Mouse (Mus musculus): Measurements from ENCODE around the gene 4930539E08Rik. TPM values are rescaled to one million over a fixed set of nuclear protein-coding genes. Genes with fewer than 3 reads are reported as not detected.

Gene 4930539E08Rik
- polyA plus RNA-seq, 1 experiment from 2014 or later = 0.31 TPM

GRCm38 (mm10) chr17:28899427-28899826 lies 15.7 kb downstream of the 4930539E08Rik start:
- no peaks in the 10 kb centered on the region for H3K9me3 ChIP-seq
- H3K4me3 ChIP-seq = no peak overlapping the region
- WGBS = 81% methylated on average over 19 of the region's 19 CpGs
- DNase-seq (ENCODE audit: low spot score) = no peak
- no peaks in the 10 kb centered on the region for H3K36me3 ChIP-seq
- no peaks in the 10 kb centered on the region for H3K27me3 ChIP-seq (ENCODE audit: insufficient read depth, poor library complexity, severe bottlenecking)
- H3K4me1 ChIP-seq (replicated peaks) = peaks cover 21% of the 10 kb centered on the region
- peak overlapping the region; percentile 10; the same call in 1 of the 2 replicates for H3K27ac ChIP-seq

- Histone ChIP-seq H3K9me3 (no peaks in the 10 kb centered on the region), H3K4me1 (replicated peaks) (peaks cover 20% of the 10 kb centered on the region), H3K27me3 (ENCODE audit: insufficient read depth, poor library complexity, severe bottlenecking) (no peaks in the 10 kb centered on the region), H3K27ac (0 out of 2 replicates have a peak overlapping the region, but pooled peaks have one; percentile 19), H3K4me3 (no peak overlapping the region), H3K36me3 (no peaks in the 10 kb centered on the region)
- 63% methylated on average over 5 of the region's 5 CpGs for WGBS
- no peak for DNase-seq (ENCODE audit: low spot score)
Measured at GRCm38 (mm10) chr17:28898249-28898648, 16.9 kb downstream of the 4930539E08Rik start.

DNA sequence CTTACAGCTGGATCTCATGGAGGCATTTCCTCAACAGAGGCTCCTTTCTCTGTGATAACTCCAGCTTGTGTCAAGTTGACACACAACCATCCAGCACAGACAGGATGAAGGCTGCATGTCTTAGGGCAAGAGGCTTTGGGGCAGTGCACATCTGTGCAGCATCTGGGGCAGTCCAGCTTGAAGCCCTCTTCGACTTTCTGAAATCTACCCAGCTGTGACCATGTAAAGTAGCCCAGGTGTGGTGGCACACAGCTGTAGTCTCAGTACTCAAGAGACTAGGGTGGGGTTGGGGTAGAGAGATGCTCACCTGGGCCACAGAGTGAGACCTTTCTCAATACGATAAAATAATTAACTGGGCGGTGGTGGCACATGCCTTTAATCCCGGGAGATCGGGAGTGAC lies 17.3 kb downstream of the 4930539E08Rik start:
- H3K4me1 ChIP-seq (replicated peaks) = peaks cover 20% of the 10 kb centered on the region
- H3K27me3 ChIP-seq (ENCODE audit: insufficient read depth, poor library complexity, severe bottlenecking) = no peaks in the 10 kb centered on the region
- H3K4me3 ChIP-seq = no peak overlapping the region
- 0 out of 2 replicates have a peak, but pooled peaks cover 2% of the 10 kb centered on the region for H3K9me3 ChIP-seq
- H3K36me3 ChIP-seq = no peaks in the 10 kb centered on the region
- 83% methylated on average over 5 of the region's 5 CpGs for WGBS
- no peak overlapping the region for H3K27ac ChIP-seq
- no peak for DNase-seq (ENCODE audit: low spot score)

DNA sequence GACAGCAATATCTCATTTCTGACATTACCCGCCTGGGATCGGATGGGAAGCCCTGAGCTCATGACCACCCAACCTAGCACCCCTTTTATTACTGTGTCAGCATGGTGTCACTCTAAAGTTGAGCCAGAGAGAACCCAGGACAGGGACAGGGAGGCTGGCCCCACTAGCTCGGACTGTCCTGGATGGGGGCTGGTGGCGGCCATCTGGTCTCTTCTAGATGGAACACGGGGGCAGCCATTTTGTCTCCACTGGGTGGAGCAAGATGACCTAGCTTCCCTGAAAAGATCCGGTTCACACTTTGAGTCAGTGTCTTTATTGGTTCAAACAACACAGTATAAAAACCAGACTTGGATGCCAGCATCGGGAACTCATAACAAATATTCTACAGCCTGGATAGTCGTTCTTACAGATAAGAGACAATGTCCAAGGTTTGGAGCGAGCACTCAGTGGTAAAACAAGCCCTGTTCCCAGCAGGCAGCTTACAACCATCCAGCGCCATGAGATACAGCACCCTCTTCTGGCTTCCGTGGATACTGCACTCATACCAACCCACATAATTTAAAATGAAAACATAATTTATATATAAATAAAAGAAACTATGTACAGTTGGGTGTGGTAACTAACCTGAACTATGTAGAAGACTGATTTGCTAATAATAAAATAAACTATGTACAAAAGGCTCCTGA lies 18.9 kb downstream of the 4930539E08Rik start:
- H3K36me3 ChIP-seq = no peaks in the 10 kb centered on the region
- WGBS = 94% methylated on average over 11 of the region's 11 CpGs

GRCm38 (mm10) chr17:28895217-28895875 lies 19.8 kb downstream of the 4930539E08Rik start:
- WGBS = 95% methylated on average over 21 of the region's 21 CpGs

More for the DNA sequence above, 18.9 kb downstream of the 4930539E08Rik start:
- H3K9me3 ChIP-seq = 0 out of 2 replicates have a peak, but pooled peaks cover 2% of the 10 kb centered on the region
- H3K4me3 ChIP-seq = no peak overlapping the region
- no peaks in the 10 kb centered on the region for H3K27me3 ChIP-seq (ENCODE audit: insufficient read depth, poor library complexity, severe bottlenecking)
- H3K27ac ChIP-seq = no peak overlapping the region
- H3K4me1 ChIP-seq (replicated peaks) = peaks cover 20% of the 10 kb centered on the region
- no peak for DNase-seq (ENCODE audit: low spot score)

GRCm38 (mm10) chr17:28894050-28894767 lies 20.9 kb downstream of the 4930539E08Rik start:
- Histone ChIP-seq H3K27ac (no peak overlapping the region), H3K9me3 (peaks cover 10% of the 10 kb centered on the region; the same call in 1 of the 2 replicates), H3K27me3 (ENCODE audit: insufficient read depth, poor library complexity, severe bottlenecking) (no peaks in the 10 kb centered on the region), H3K4me1 (replicated peaks) (peaks cover 11% of the 10 kb centered on the region), H3K4me3 (no peak overlapping the region), H3K36me3 (no peaks in the 10 kb centered on the region)
- DNase-seq (ENCODE audit: low spot score) = no peak
- WGBS = 93% methylated on average over 11 of the region's 11 CpGs

More at GRCm38 (mm10) chr17:28895217-28895875, 19.8 kb downstream of the 4930539E08Rik start:
- no peak for DNase-seq (ENCODE audit: low spot score)
- H3K27ac ChIP-seq = no peak overlapping the region
- H3K9me3 ChIP-seq = peaks cover 5% of the 10 kb centered on the region; the same call in 1 of the 2 replicates
- H3K27me3 ChIP-seq (ENCODE audit: insufficient read depth, poor library complexity, severe bottlenecking) = no peaks in the 10 kb centered on the region
- peaks cover 20% of the 10 kb centered on the region for H3K4me1 ChIP-seq (replicated peaks)
- no peak overlapping the region for H3K4me3 ChIP-seq
- no peaks in the 10 kb centered on the region for H3K36me3 ChIP-seq

GRCm38 (mm10) chr17:28886266-28886665 lies 28.9 kb downstream of the 4930539E08Rik start:
- Histone ChIP-seq H3K4me1 (replicated peaks) (peaks cover 6% of the 10 kb centered on the region; the same call in 1 of the 2 replicates), H3K9me3 (peaks cover 19% of the 10 kb centered on the region; the same call in 1 of the 2 replicates), H3K4me3 (no peak overlapping the region), H3K27me3 (ENCODE audit: insufficient read depth, poor library complexity, severe bottlenecking) (peaks cover 5% of the 10 kb centered on the region), H3K36me3 (no peaks in the 10 kb centered on the region), H3K27ac (no peak overlapping the region)
- 73% methylated on average over 8 of the region's 8 CpGs for WGBS
- no peak for DNase-seq (ENCODE audit: low spot score)

DNA sequence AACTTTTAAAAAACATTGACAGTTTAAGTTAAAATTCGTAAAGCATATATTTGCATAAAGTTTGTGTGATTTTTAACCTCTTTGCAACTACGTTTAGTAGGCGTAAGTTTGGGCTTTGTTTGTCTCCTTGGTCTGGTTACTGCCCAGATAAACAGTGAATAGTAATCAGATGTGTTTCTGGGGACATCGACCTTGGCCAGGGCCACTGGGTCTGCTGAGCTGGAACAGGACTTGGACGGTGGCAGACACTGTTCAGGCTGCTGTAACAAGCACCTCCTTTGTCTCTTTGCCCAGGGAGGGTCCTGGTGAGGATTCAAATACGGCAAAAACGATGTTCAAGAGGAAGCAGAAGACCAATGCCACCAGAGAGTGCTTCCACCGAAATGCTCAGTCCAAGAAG lies 29.9 kb downstream of the 4930539E08Rik start:
- DNase-seq (ENCODE audit: low spot score) = no peak
- Histone ChIP-seq H3K4me3 (no peak overlapping the region), H3K4me1 (replicated peaks) (peaks cover 8% of the 10 kb centered on the region; the same call in 1 of the 2 replicates), H3K27me3 (ENCODE audit: insufficient read depth, poor library complexity, severe bottlenecking) (peaks cover 15% of the 10 kb centered on the region), H3K36me3 (no peaks in the 10 kb centered on the region), H3K27ac (no peak overlapping the region), H3K9me3 (peaks cover 16% of the 10 kb centered on the region; the same call in 1 of the 2 replicates)
- WGBS = 87% methylated on average over 8 of the region's 8 CpGs

DNA sequence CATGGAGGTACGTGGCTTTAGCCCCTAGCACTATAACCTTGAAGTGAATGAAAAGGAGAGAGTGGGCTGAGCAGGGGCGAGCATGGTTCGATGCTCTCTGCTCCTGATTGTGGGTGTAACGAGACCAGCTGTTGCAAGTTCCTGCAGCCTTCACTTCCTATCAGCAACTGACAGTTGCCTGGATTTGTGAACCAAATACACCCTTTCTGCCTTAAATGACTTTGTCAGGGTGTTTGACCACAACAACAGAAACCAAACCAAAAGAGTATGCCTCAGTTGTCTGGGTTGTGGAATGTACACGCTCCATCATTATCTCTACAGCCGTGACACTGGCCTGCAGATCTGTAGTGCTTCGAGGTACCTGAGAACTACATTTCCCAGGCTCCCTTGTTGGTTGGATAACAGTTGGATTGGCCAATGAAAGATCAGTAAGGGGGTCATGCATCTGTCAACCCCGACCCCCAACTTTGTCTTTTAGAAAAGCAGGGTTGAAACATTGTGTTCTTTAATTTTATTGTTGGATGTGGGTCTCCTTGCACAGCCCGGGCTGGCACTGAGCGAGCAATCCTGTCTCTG lies 31.1 kb downstream of the 4930539E08Rik start:
- 68% methylated on average over 10 of the region's 10 CpGs for WGBS
- Histone ChIP-seq H3K27ac (no peak overlapping the region), H3K36me3 (no peaks in the 10 kb centered on the region), H3K9me3 (peaks cover 11% of the 10 kb centered on the region; the same call in 1 of the 2 replicates), H3K4me3 (no peak overlapping the region), H3K27me3 (ENCODE audit: insufficient read depth, poor library complexity, severe bottlenecking) (peaks cover 19% of the 10 kb centered on the region), H3K4me1 (replicated peaks) (peaks cover 12% of the 10 kb centered on the region)
- no peak for DNase-seq (ENCODE audit: low spot score)

GRCm38 (mm10) chr17:28882810-28883209 lies 32.3 kb downstream of the 4930539E08Rik start:
- H3K4me1 ChIP-seq (replicated peaks) = peaks cover 12% of the 10 kb centered on the region
- H3K4me3 ChIP-seq = peak overlapping the region; percentile 12; the same call in 1 of the 2 replicates
- peaks cover 19% of the 10 kb centered on the region for H3K27me3 ChIP-seq (ENCODE audit: insufficient read depth, poor library complexity, severe bottlenecking)
- 54% methylated on average over 8 of the region's 8 CpGs for WGBS
- H3K27ac ChIP-seq = no peak overlapping the region
- no peak for DNase-seq (ENCODE audit: low spot score)
- H3K36me3 ChIP-seq = no peaks in the 10 kb centered on the region
- peaks cover under 1% of the 10 kb centered on the region; the same call in 1 of the 2 replicates for H3K9me3 ChIP-seq

GRCm38 (mm10) chr17:28882316-28882715 lies 32.8 kb downstream of the 4930539E08Rik start:
- H3K4me1 ChIP-seq (replicated peaks) = peaks cover 12% of the 10 kb centered on the region
- WGBS = 7% methylated on average over 12 of the region's 12 CpGs
- peak; percentile 65 for DNase-seq (ENCODE audit: low spot score)
- no peaks in the 10 kb centered on the region for H3K36me3 ChIP-seq
- H3K27me3 ChIP-seq (ENCODE audit: insufficient read depth, poor library complexity, severe bottlenecking) = peaks cover 19% of the 10 kb centered on the region
- H3K9me3 ChIP-seq = no peaks in the 10 kb centered on the region
- peak overlapping the region; percentile 12; the same call in 1 of the 2 replicates for H3K4me3 ChIP-seq
- H3K27ac ChIP-seq = no peak overlapping the region

- 5% methylated on average over 18 of the region's 18 CpGs for WGBS
- peak; percentile 84 for DNase-seq (ENCODE audit: low spot score)
Measured at GRCm38 (mm10) chr17:28879931-28880391, 35.2 kb downstream of the 4930539E08Rik start.

More at GRCm38 (mm10) chr17:28879931-28880391, 35.2 kb downstream of the 4930539E08Rik start:
- no peak overlapping the region for H3K27ac ChIP-seq
- H3K9me3 ChIP-seq = no peaks in the 10 kb centered on the region
- peaks cover 20% of the 10 kb centered on the region for H3K4me1 ChIP-seq (replicated peaks)
- no peaks in the 10 kb centered on the region for H3K36me3 ChIP-seq
- peak overlapping the region; percentile 21; the same call in 1 of the 2 replicates for H3K4me3 ChIP-seq
- peaks cover 26% of the 10 kb centered on the region for H3K27me3 ChIP-seq (ENCODE audit: insufficient read depth, poor library complexity, severe bottlenecking)

Measured in hindbrain, embryonic 10.5 days (tissue).